In genomic region chr17:86961301-86961841, GRCm38 (mm10) we compare ENCODE assay signal across 9 mouse cellular contexts. TPM values are rescaled to one million over a fixed set of nuclear protein-coding genes. Genes with fewer than 3 reads are reported as not detected.
DNase-seq lines count a peak whose midpoint lies in the region; ATAC-seq and TF ChIP-seq lines count a peak whose summit lies in the region.
"Had no signal": no experiment of that assay in that cellular context is flagged by ENCODE, and none has a peak within 500 bp of the region (broad histone marks: within the 10 kb centered on the region; RNA-seq: fewer than 3 reads in every experiment).

No protein-coding gene starts in this region.

- no peak for ATAC-seq in heart, embryonic 12.5 days (ENCODE audit: insufficient number of reproducible peaks, low FRiP score)

- no peak for TF ChIP-seq CTCF in left cerebral cortex, adult 2 months (IDR thresholded peaks at IDR 0.05)

- H3K27me3 ChIP-seq in heart, embryonic 12.5 days (replicated peaks): no peaks in the 10 kb centered on the region

- H3K9ac ChIP-seq in heart, embryonic 12.5 days: no peak overlapping the region

- intact Hi-C loops in left cerebral cortex, adult 2 months (cut with DNase I): loop anchor here (5.0 kb wide), 2 partner anchors 51 to 146 kb away; partner anchors contain the start of gene Socs5
- intact Hi-C loops in left cerebral cortex, postnatal 25 days (cut with DNase I): loop anchor here (5.0 kb wide), 3 partner anchors 66 to 146 kb away; partner anchors contain the start of genes Cript, Pigf and Socs5

- WGBS in heart, embryonic 12.5 days: 58% methylated on average over 8 of the region's 8 CpGs

- peaks cover 3% of the 10 kb centered on the region; the same call in 1 of the 2 replicates for H3K36me3 ChIP-seq in heart, embryonic 12.5 days

- H3K27ac ChIP-seq in left cerebral cortex, adult 2 months: peak overlapping the region; percentile 97; the same call in 1 of the 2 replicates
- peak overlapping the region; percentile 96; the same call in 1 of the 2 replicates for H3K27ac ChIP-seq in heart, embryonic 12.5 days (ENCODE audit: poor library complexity, severe bottlenecking)

- H3K9me3 ChIP-seq in heart, embryonic 12.5 days (replicated peaks): no peaks in the 10 kb centered on the region

- no peak overlapping the region for H3K4me3 ChIP-seq in left cerebral cortex, adult 2 months
- H3K4me3 ChIP-seq in heart, embryonic 12.5 days: no peak overlapping the region

- no peak for DNase-seq in left cerebral cortex, adult 2 months (ENCODE audit: extremely low spot score in 1 of 2, low spot score in 2 of 2)
- no peak for DNase-seq in left cerebral cortex, postnatal 25 days (ENCODE audit: low spot score in 2 of 2)
- DNase-seq in cerebellum, adult 8-10 months: peak; percentile 19
- DNase-seq in kidney, postnatal 25 days: peak; percentile 41 to 71
- DNase-seq in skeletal muscle tissue, adult 2 months (ENCODE audit: low read depth, low spot score): peak; percentile 75
- no peak for DNase-seq in right cerebral cortex, postnatal 25 days
- DNase-seq in retina, postnatal 1 day: no peak

- H3K4me2 ChIP-seq in heart, embryonic 12.5 days: peak overlapping the region; percentile 90; the same call in 1 of the 2 replicates

- H3K4me1 ChIP-seq in heart, embryonic 12.5 days (replicated peaks): peaks cover 62% of the 10 kb centered on the region

RNA-seq across cellular contexts. Expression of gene Rhoq, which starts 1.5 kb away (rescaled TPM):
- total RNA-seq in left cerebral cortex, adult 2 months (2021): 10 to 100 TPM; 35.6 to 45.0 TPM
- total RNA-seq in left cerebral cortex, postnatal 25 days (2021): 10 to 100 TPM; 29.5 to 43.8 TPM
- polyA plus RNA-seq in heart, embryonic 12.5 days (2016; fragmentation: Nextera tagmentation; extraction: Ambion mirVana): 28.4 and 32.6 TPM in 2 replicates

RNA-seq across cellular contexts. Expression of gene Atp6v1e2, which starts 13.7 kb away (rescaled TPM):
- total RNA-seq in left cerebral cortex, adult 2 months (2021): not detected
- under 1 TPM in 1 of 2 experiments, not detected in 1; 0.37 TPM for total RNA-seq in left cerebral cortex, postnatal 25 days (2021)
- polyA plus RNA-seq in heart, embryonic 12.5 days (2016; fragmentation: Nextera tagmentation; extraction: Ambion mirVana): not detected in 2 replicates

RNA-seq across cellular contexts. Expression of gene Tmem247, which starts 44.2 kb away (rescaled TPM):
- not detected for total RNA-seq in left cerebral cortex, adult 2 months (2021)
- total RNA-seq in left cerebral cortex, postnatal 25 days (2021): not detected
- not detected in 2 replicates for polyA plus RNA-seq in heart, embryonic 12.5 days (2016; fragmentation: Nextera tagmentation; extraction: Ambion mirVana)
- total RNA-seq: layer of hippocampus, postnatal 14 days had no signal

Comparison
In these comparisons a context has a peak if more than half of its experiments do, and no peak if none do; other contexts are left out.
1. DNase-seq: peak in cerebellum, adult 8-10 months (single experiment), kidney, postnatal 25 days (2 of 2) and skeletal muscle tissue, adult 2 months (single experiment); none in left cerebral cortex, adult 2 months (0 of 2), left cerebral cortex, postnatal 25 days (0 of 2), right cerebral cortex, postnatal 25 days (single experiment) and retina, postnatal 1 day (single experiment).